Mouse (Mus musculus): ENCODE measurements around the gene Adam33.

DNA sequence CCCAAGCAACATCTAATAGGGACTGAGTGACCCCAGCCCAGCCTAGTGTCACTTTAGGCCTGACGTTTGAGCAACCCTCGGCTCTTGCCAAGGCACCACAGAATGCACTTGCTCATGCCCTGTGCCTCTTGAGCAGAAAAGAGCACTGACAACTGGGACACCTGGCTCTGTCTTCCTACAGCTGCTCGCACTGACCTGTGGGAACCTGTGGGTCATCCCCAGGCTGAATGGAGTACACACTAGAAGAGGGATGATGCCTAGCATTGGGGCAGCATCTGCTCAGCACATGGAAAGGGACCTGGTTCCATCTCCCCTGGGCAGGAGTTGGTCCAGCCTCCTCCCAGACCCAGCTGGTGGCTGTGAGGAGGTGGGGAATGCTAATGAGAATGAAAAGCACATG, 36.7 kb downstream of the Adam33 start:
- TF ChIP-seq CTCF (IDR thresholded peaks at IDR 0.05; ENCODE audit: borderline replicate concordance, insufficient read depth, low read length): no peak
- TF ChIP-seq POLR2A (IDR thresholded peaks at IDR 0.05; ENCODE audit: low read depth, low read length): no peak

Data from embryonic fibroblast, embryonic 13.5 days (primary cell).